ENCODE assay signal across 8 mouse cellular contexts in genomic region chr13:44238308-44238707, GRCm38 (mm10).
DNase-seq lines count a peak whose midpoint lies in the region; ATAC-seq and TF ChIP-seq lines count a peak whose summit lies in the region.

No protein-coding gene starts in this region.

- in situ Hi-C loops in Patski (cut with MboI; ENCODE audit: low pct_unique_long_range_greater_than_20kb), result no loop called here

- CTCF ChIA-PET in Patski (lab: Charles Lee), result interaction anchor here (1.4 kb wide), 1 partner anchor 10 kb away, joined by 3 read pairs; no protein-coding TSS in a partner anchor

- H3K9ac ChIP-seq in kidney, embryonic 16.5 days (replicated peaks; ENCODE audit: low read length), result no peak overlapping the region
- H3K9ac ChIP-seq in heart, postnatal 0 days (replicated peaks; ENCODE audit: low read depth, low read length), result no peak overlapping the region
- H3K9ac ChIP-seq in liver, postnatal 0 days (replicated peaks), result no peak overlapping the region

- no peak overlapping the region for H3K4me3 ChIP-seq in kidney, embryonic 16.5 days (ENCODE audit: low read length)
- no peak overlapping the region for H3K4me3 ChIP-seq in heart, postnatal 0 days (ENCODE audit: low read depth, low read length)
- no peak overlapping the region for H3K4me3 ChIP-seq in liver, postnatal 0 days (ENCODE audit: low read depth, low read length)

- peak; percentile 36 for DNase-seq in kidney, adult 18-20 months
- DNase-seq in Patski (ENCODE audit: low read depth, low spot score), result peak; percentile 62
- peak; percentile 61 to 62 for DNase-seq in cerebellum, adult 18-20 months
- DNase-seq in heart, postnatal 0 days (ENCODE audit: low spot score), result peak; percentile 37
- peak; percentile 64 for DNase-seq in lung, postnatal 10 days
- no peak for DNase-seq in liver, postnatal 0 days

- no peaks in the 10 kb centered on the region for H3K36me3 ChIP-seq in kidney, embryonic 16.5 days (ENCODE audit: insufficient read depth, low read length)
- H3K36me3 ChIP-seq in heart, postnatal 0 days (replicated peaks; ENCODE audit: control insufficient read depth, insufficient read depth, low read length), result no peaks in the 10 kb centered on the region
- no peaks in the 10 kb centered on the region for H3K36me3 ChIP-seq in liver, postnatal 0 days (replicated peaks; ENCODE audit: insufficient read depth, low read length)

- TF ChIP-seq EP300 in heart, postnatal 0 days (IDR thresholded peaks at IDR 0.05; ENCODE audit: low read depth), result no peak
- no peak for TF ChIP-seq EP300 in liver, postnatal 0 days (IDR thresholded peaks at IDR 0.05; ENCODE audit: low read depth)

- POLR2A ChIA-PET in Patski (lab: Charles Lee), result interaction anchor here (0.7 kb wide), 1 partner anchor 146 kb away, joined by 3 read pairs; no protein-coding TSS in a partner anchor

- TF ChIP-seq CTCF in Patski (IDR thresholded peaks at IDR 0.05), result no peak
- TF ChIP-seq CTCF in heart, postnatal 0 days (IDR thresholded peaks at IDR 0.05; ENCODE audit: low read depth), result no peak
- TF ChIP-seq CTCF in liver, postnatal 0 days (IDR thresholded peaks at IDR 0.05; ENCODE audit: low read depth), result no peak

- 34% methylated on average over 11 of the region's 11 CpGs for WGBS in kidney, embryonic 16.5 days
- 17% methylated on average over 11 of the region's 11 CpGs for WGBS in heart, postnatal 0 days
- WGBS in liver, postnatal 0 days (ENCODE audit: insufficient replicate concordance), result 67% methylated on average over 11 of the region's 11 CpGs

- H3K27me3 ChIP-seq in kidney, embryonic 16.5 days (ENCODE audit: insufficient read depth, low read length), result no peaks in the 10 kb centered on the region
- no peaks in the 10 kb centered on the region for H3K27me3 ChIP-seq in Patski
- no peaks in the 10 kb centered on the region for H3K27me3 ChIP-seq in heart, postnatal 0 days (ENCODE audit: control insufficient read depth, insufficient read depth, low read length)
- no peaks in the 10 kb centered on the region for H3K27me3 ChIP-seq in liver, postnatal 0 days (ENCODE audit: insufficient read depth, low read length)

- H3K27ac ChIP-seq in kidney, embryonic 16.5 days (ENCODE audit: low read length), result no peak overlapping the region
- H3K27ac ChIP-seq in heart, postnatal 0 days (ENCODE audit: low read depth), result 0 out of 2 replicates have a peak overlapping the region, but pooled peaks have one; percentile 3
- H3K27ac ChIP-seq in liver, postnatal 0 days (ENCODE audit: low read depth), result no peak overlapping the region

- H3K4me2 ChIP-seq in kidney, embryonic 16.5 days (replicated peaks; ENCODE audit: low read depth, low read length), result no peak overlapping the region
- no peak overlapping the region; the same call in 1 of the 2 replicates for H3K4me2 ChIP-seq in heart, postnatal 0 days (ENCODE audit: low read depth, low read length)
- H3K4me2 ChIP-seq in liver, postnatal 0 days (ENCODE audit: low read depth, low read length), result no peak overlapping the region

- no peak for ATAC-seq in kidney, embryonic 16.5 days (ENCODE audit: low FRiP score, low TSS enrichment)
- no peak for ATAC-seq in Patski
- ATAC-seq in heart, postnatal 0 days (ENCODE audit: insufficient read depth, low read depth), result no peak
- ATAC-seq in CD4-positive, CD25-positive, alpha-beta regulatory T cell, adult 4 months, result no peak
- no peak for ATAC-seq in liver, postnatal 0 days

- H3K9me3 ChIP-seq in kidney, embryonic 16.5 days (ENCODE audit: low read length), result no peaks in the 10 kb centered on the region
- no peaks in the 10 kb centered on the region for H3K9me3 ChIP-seq in heart, postnatal 0 days (replicated peaks; ENCODE audit: control insufficient read depth, low read length)
- no peaks in the 10 kb centered on the region for H3K9me3 ChIP-seq in liver, postnatal 0 days (ENCODE audit: low read length)

- 0 out of 2 replicates have a peak, but pooled peaks cover 10% of the 10 kb centered on the region for H3K4me1 ChIP-seq in kidney, embryonic 16.5 days (ENCODE audit: insufficient read depth, low read length)
- peaks cover 23% of the 10 kb centered on the region for H3K4me1 ChIP-seq in heart, postnatal 0 days (ENCODE audit: control insufficient read depth, insufficient read depth)
- no peaks in the 10 kb centered on the region for H3K4me1 ChIP-seq in liver, postnatal 0 days (ENCODE audit: insufficient read depth)
